Mouse (Mus musculus): ENCODE measurements around the gene Xirp1.

GRCm38 (mm10) chr9:120027401-120028151 lies 4.2 kb upstream of the Xirp1 start:
- TF ChIP-seq POLR2A (IDR thresholded peaks at IDR 0.05; ENCODE audit: borderline replicate concordance, low read depth, low read length) = no peak
- TF ChIP-seq CTCF (IDR thresholded peaks at IDR 0.05; ENCODE audit: low read depth, low read length) = peak; percentile 18; the same call in 1 of the 2 replicates

Data from bone marrow macrophage, adult 2 months (primary cell).